Mouse (Mus musculus): Measurements from ENCODE around the gene Isg15. TPM values are rescaled to one million over a fixed set of nuclear protein-coding genes. Genes with fewer than 3 reads are reported as not detected.
"Not testable (repeated sequence)": the region's sequence is repeated elsewhere in the genome, so short reads cannot be mapped to it uniquely, and the experiment has no call there.

Gene Isg15
- total RNA-seq, 2 experiments from 2014 or later, result 0.42 to 0.57 TPM

GRCm38 (mm10) chr4:156183747-156184146 is 16.9 kb downstream of the Isg15 start:
- no peak for DNase-seq

GRCm38 (mm10) chr4:156177630-156178029 is 23.0 kb downstream of the Isg15 start:
- intact Hi-C loops (cut with DNase I; ENCODE audit: low total_unique reads), result no loop called here

More at GRCm38 (mm10) chr4:156183747-156184146, 16.9 kb downstream of the Isg15 start:
- intact Hi-C loops (cut with DNase I; ENCODE audit: low total_unique reads), result no loop called here

GRCm38 (mm10) chr4:156171828-156172227 is 28.8 kb downstream of the Isg15 start:
- no peak for DNase-seq

More at GRCm38 (mm10) chr4:156177630-156178029, 23.0 kb downstream of the Isg15 start:
- DNase-seq, result no peak

GRCm38 (mm10) chr4:156169129-156169528 is 31.5 kb downstream of the Isg15 start:
- DNase-seq, result no peak
- intact Hi-C loops (cut with DNase I; ENCODE audit: low total_unique reads), result no loop called here

More at GRCm38 (mm10) chr4:156171828-156172227, 28.8 kb downstream of the Isg15 start:
- intact Hi-C loops (cut with DNase I; ENCODE audit: low total_unique reads), result no loop called here

GRCm38 (mm10) chr4:156168611-156169010 is 32.0 kb downstream of the Isg15 start:
- DNase-seq, result no peak

GRCm38 (mm10) chr4:156166477-156166876 is 34.1 kb downstream of the Isg15 start:
- DNase-seq, result no peak
- intact Hi-C loops (cut with DNase I; ENCODE audit: low total_unique reads), result no loop called here

More at GRCm38 (mm10) chr4:156168611-156169010, 32.0 kb downstream of the Isg15 start:
- intact Hi-C loops (cut with DNase I; ENCODE audit: low total_unique reads), result no loop called here

- DNase-seq, result no peak
- intact Hi-C loops (cut with DNase I; ENCODE audit: low total_unique reads), result no loop called here
Measured at GRCm38 (mm10) chr4:156154771-156155170, 45.8 kb downstream of the Isg15 start.

- DNase-seq; intact Hi-C loops (cut with DNase I; ENCODE audit: low total_unique reads): not testable (repeated sequence)
Measured at GRCm38 (mm10) chr4:156150887-156151286, 49.7 kb downstream of the Isg15 start.

Small RNA genes within 50 kb of the gene (microRNA-seq; reads per million reads assigned to microRNA genes)
- gene Mir7658, result 0.64 to 1.0 reads per million in 2 experiments

Other genes with a start within 250 kb of the Isg15 start
- 10 to 100 TPM; 13.3 to 19.9 TPM for gene C1qtnf12, start 238.5 kb downstream of the Isg15 start, total RNA-seq (2021)
- 1 to 10 TPM; 2.6 TPM for gene B3galt6, start 208.2 kb downstream of the Isg15 start, total RNA-seq (2021)
- gene Sdf4, start 207.9 kb downstream of the Isg15 start, total RNA-seq (2021), result 10 to 100 TPM; 77.4 to 78.0 TPM
- under 1 TPM; 0.64 to 0.82 TPM for gene Tnfrsf4, start 187.0 kb downstream of the Isg15 start, total RNA-seq (2021)
- not detected for gene Tnfrsf18, start 174.7 kb downstream of the Isg15 start, total RNA-seq (2021)
- gene Ttll10, start 141.4 kb downstream of the Isg15 start, total RNA-seq (2021), result not detected
- 1 to 10 TPM; 3.2 to 4.1 TPM for gene 9430015G10Rik, start 90.8 kb downstream of the Isg15 start, total RNA-seq (2021)
- gene Rnf223, start 70.3 kb downstream of the Isg15 start, total RNA-seq (2021), result not detected
- gene Agrn, start 3.3 kb downstream of the Isg15 start, total RNA-seq (2021), result 10 to 100 TPM; 25.3 to 25.5 TPM
- gene AW011738, start 2.5 kb upstream of the Isg15 start, total RNA-seq (2021), result 1 to 10 TPM; 2.9 to 3.3 TPM
- gene Perm1, start 15.1 kb upstream of the Isg15 start, total RNA-seq (2021), result 100 to 1,000 TPM in 1 of 2 experiments, 10 to 100 TPM in 1; 73.3 to 103 TPM
- gene Plekhn1, start 34.0 kb upstream of the Isg15 start, total RNA-seq (2021), result 1 to 10 TPM; 5.1 to 5.5 TPM
- gene Noc2l, start 35.2 kb upstream of the Isg15 start, total RNA-seq (2021), result 10 to 100 TPM; 22.2 to 28.7 TPM
- under 1 TPM in 1 of 2 experiments, not detected in 1; 0.21 TPM for gene Samd11, start 54.8 kb upstream of the Isg15 start, total RNA-seq (2021)
- not detected for gene Vmn2r-ps159, start 130.3 kb upstream of the Isg15 start, total RNA-seq (2021)

All from gastrocnemius, postnatal 14 days (tissue).